Mouse (Mus musculus) limb, embryonic 13.5 days (tissue): Measurements from ENCODE around the gene Fam166a. TPM values are rescaled to one million over a fixed set of nuclear protein-coding genes. Genes with fewer than 3 reads are reported as not detected.

Experiments
- ATAC-seq: fragments of 200-750 bp; cut with Nextera tagmentation; 2 replicates; pipeline ENCODE4 v1.8.0; 2017; ENCODE audit warnings: low read depth, moderate number of reproducible peaks, moderate TSS enrichment; ENCODE audit not compliant: low FRiP score
- H3K27ac ChIP-seq: fragments of 300-500 bp; sonication (generic); 2 replicates; pipeline ENCODE4 v1.5.1; 2015; ENCODE audit warnings: inconsistent platforms, mild to moderate bottlenecking, moderate library complexity
- H3K27me3 ChIP-seq: fragments of 300-500 bp; sonication (generic); 2 replicates; pipeline ENCODE4 v1.6.1; 2015; ENCODE audit warnings: mild to moderate bottlenecking, inconsistent platforms
- H3K36me3 ChIP-seq: fragments of 300-500 bp; sonication (generic); 2 replicates; pipeline ENCODE4 v1.6.1; 2015; ENCODE audit warnings: inconsistent platforms, mild to moderate bottlenecking, moderate library complexity
- H3K4me1 ChIP-seq: fragments of 300-500 bp; sonication (generic); 2 replicates; pipeline ENCODE4 v1.6.1; 2015; ENCODE audit warnings: inconsistent platforms
- H3K4me2 ChIP-seq: fragments of 300-500 bp; sonication (generic); replicated peaks from 2 replicates; pipeline ENCODE4 v1.6.1; 2015; ENCODE audit warnings: inconsistent platforms, mild to moderate bottlenecking, moderate library complexity
- H3K4me3 ChIP-seq: fragments of 300-500 bp; sonication (generic); 2 replicates; pipeline ENCODE4 v1.5.1; 2015; ENCODE audit warnings: moderate library complexity, mild to moderate bottlenecking, inconsistent platforms
- H3K9ac ChIP-seq: fragments of 300-500 bp; sonication (generic); 2 replicates; pipeline ENCODE4 v1.6.1; 2015; ENCODE audit warnings: mild to moderate bottlenecking, inconsistent platforms
- H3K9me3 ChIP-seq: fragments of 300-500 bp; sonication (generic); 2 replicates; pipeline ENCODE4 v1.6.1; 2016; ENCODE audit warnings: inconsistent platforms
- WGBS: fragments of 180-500 bp; shearing (Covaris S2); methylation state at CpG from one replicate; pipeline ENCODE4 v1.1.7; 2015; 5-methylcytosine and 5-hydroxymethylcytosine counted together
- polyA plus RNA-seq: library from polyadenylated mRNA; unstranded; fragments of >200 nt; fragmentation: Nextera tagmentation; extraction: Ambion mirVana; gene quantifications from 2 replicates; pipeline ENCODE4 v1.2.1, GENCODE M21; 2015

The Fam166a gene
- polyA plus RNA-seq, 1 experiment from 2014 or later, result not detected

GRCm38 (mm10) chr2:25178285-25178972, 40.1 kb upstream of the Fam166a start:
- H3K4me2 ChIP-seq, result peak overlapping the region; percentile 35
- ATAC-seq, result no peak
- 18% methylated on average over 10 of the region's 10 CpGs for WGBS
- no peaks in the 10 kb centered on the region for H3K9me3 ChIP-seq
- no peaks in the 10 kb centered on the region for H3K36me3 ChIP-seq
- peak overlapping the region; percentile 11; the same call in 1 of the 2 replicates for H3K27ac ChIP-seq
- H3K9ac ChIP-seq, result peak overlapping the region; percentile 19; the same call in 1 of the 2 replicates
- no peak overlapping the region for H3K4me3 ChIP-seq
- H3K4me1 ChIP-seq, result peaks cover 58% of the 10 kb centered on the region
- peaks cover 57% of the 10 kb centered on the region for H3K27me3 ChIP-seq

GRCm38 (mm10) chr2:25179566-25180217, 38.9 kb upstream of the Fam166a start:
- no peak for ATAC-seq
- H3K4me2 ChIP-seq, result peak overlapping the region; percentile 86
- 9% methylated on average over 15 of the region's 15 CpGs for WGBS
- H3K9ac ChIP-seq, result no peak overlapping the region
- peaks cover 70% of the 10 kb centered on the region for H3K27me3 ChIP-seq
- H3K27ac ChIP-seq, result peak overlapping the region; percentile 29; the same call in 1 of the 2 replicates
- no peaks in the 10 kb centered on the region for H3K9me3 ChIP-seq
- H3K4me3 ChIP-seq, result peak overlapping the region; percentile 58
- peaks cover 58% of the 10 kb centered on the region for H3K4me1 ChIP-seq
- H3K36me3 ChIP-seq, result no peaks in the 10 kb centered on the region

GRCm38 (mm10) chr2:25180478-25180903, 38.1 kb upstream of the Fam166a start, which contains the start of gene Nrarp:
Gene Nrarp (plus strand): TSS chr2:25180758.
- H3K36me3 ChIP-seq, result no peaks in the 10 kb centered on the region
- peak within 1 kb of the TSS; percentile 58 for H3K4me3 ChIP-seq
- ATAC-seq, result peak; percentile 74
- under 1% methylated on average over 35 of the region's 35 CpGs for WGBS
- peak within 1 kb of the TSS; percentile 52; the same call in 1 of the 2 replicates for H3K27ac ChIP-seq
- H3K27me3 ChIP-seq, result peaks cover 78% of the 10 kb centered on the region
- peak within 1 kb of the TSS; percentile 62 for H3K9ac ChIP-seq
- H3K9me3 ChIP-seq, result no peaks in the 10 kb centered on the region
- H3K4me1 ChIP-seq, result peaks cover 61% of the 10 kb centered on the region
- H3K4me2 ChIP-seq, result peak within 1 kb of the TSS; percentile 86

GRCm38 (mm10) chr2:25180973-25181890, 37.3 kb upstream of the Fam166a start:
- Histone ChIP-seq H3K27me3 (peaks cover 79% of the 10 kb centered on the region), H3K4me1 (peaks cover 64% of the 10 kb centered on the region)

GRCm38 (mm10) chr2:25181891-25182397, 36.6 kb upstream of the Fam166a start:
- H3K27me3 ChIP-seq, result peaks cover 77% of the 10 kb centered on the region
- H3K4me1 ChIP-seq, result peaks cover 57% of the 10 kb centered on the region
- H3K4me2 ChIP-seq, result peak overlapping the region; percentile 86
- WGBS, result under 1% methylated on average over 17 of the region's 17 CpGs
- H3K27ac ChIP-seq, result no peak overlapping the region
- H3K9ac ChIP-seq, result peak overlapping the region; percentile 62
- no peaks in the 10 kb centered on the region for H3K9me3 ChIP-seq
- peak overlapping the region; percentile 58 for H3K4me3 ChIP-seq
- no peak for ATAC-seq
- H3K36me3 ChIP-seq, result no peaks in the 10 kb centered on the region

More at GRCm38 (mm10) chr2:25180973-25181890, 37.3 kb upstream of the Fam166a start:
- Histone ChIP-seq H3K4me2 (peak overlapping the region; percentile 86), H3K9ac (peak overlapping the region; percentile 62), H3K36me3 (no peaks in the 10 kb centered on the region), H3K27ac (peak overlapping the region; percentile 52; the same call in 1 of the 2 replicates), H3K4me3 (peak overlapping the region; percentile 58), H3K9me3 (no peaks in the 10 kb centered on the region)
- peak; percentile 26 for ATAC-seq
- under 1% methylated on average over 99 of the region's 100 CpGs for WGBS

- ATAC-seq, result no peak
- 26% methylated on average over 6 of the region's 6 CpGs for WGBS
- Histone ChIP-seq H3K36me3 (no peaks in the 10 kb centered on the region), H3K27ac (no peak overlapping the region), H3K4me2 (peak overlapping the region; percentile 86), H3K4me1 (peaks cover 50% of the 10 kb centered on the region), H3K27me3 (peaks cover 79% of the 10 kb centered on the region), H3K9me3 (no peaks in the 10 kb centered on the region), H3K4me3 (peak overlapping the region; percentile 58), H3K9ac (no peak overlapping the region)
These were observed 35.9 kb upstream of the Fam166a start for GRCm38 (mm10) chr2:25182664-25183063.

- Histone ChIP-seq H3K4me2 (peak overlapping the region; percentile 86), H3K9me3 (no peaks in the 10 kb centered on the region), H3K27me3 (peaks cover 74% of the 10 kb centered on the region), H3K4me3 (no peak overlapping the region), H3K36me3 (no peaks in the 10 kb centered on the region), H3K27ac (no peak overlapping the region), H3K4me1 (peaks cover 43% of the 10 kb centered on the region), H3K9ac (no peak overlapping the region)
- no peak for ATAC-seq
- WGBS, result 65% methylated on average over 2 of the region's 2 CpGs
These were observed 35.2 kb upstream of the Fam166a start for GRCm38 (mm10) chr2:25183336-25183735.

GRCm38 (mm10) chr2:25184496-25184895, 34.0 kb upstream of the Fam166a start:
- Histone ChIP-seq H3K4me1 (peaks cover 31% of the 10 kb centered on the region), H3K4me2 (no peak overlapping the region), H3K27me3 (peaks cover 64% of the 10 kb centered on the region), H3K9me3 (no peaks in the 10 kb centered on the region), H3K36me3 (no peaks in the 10 kb centered on the region), H3K9ac (no peak overlapping the region), H3K4me3 (no peak overlapping the region), H3K27ac (no peak overlapping the region)
- ATAC-seq, result no peak
- WGBS, result 89% methylated on average over 7 of the region's 7 CpGs

GRCm38 (mm10) chr2:25185625-25186574, 32.6 kb upstream of the Fam166a start:
- peaks cover 50% of the 10 kb centered on the region for H3K27me3 ChIP-seq
- ATAC-seq, result peak; percentile 77
- WGBS, result under 1% methylated on average over 64 of the region's 64 CpGs

GRCm38 (mm10) chr2:25186575-25186930, 32.0 kb upstream of the Fam166a start:
- Histone ChIP-seq H3K36me3 (no peaks in the 10 kb centered on the region), H3K9me3 (no peaks in the 10 kb centered on the region), H3K9ac (no peak overlapping the region), H3K4me2 (peak overlapping the region; percentile 89), H3K4me3 (0 out of 2 replicates have a peak overlapping the region, but pooled peaks have one; percentile 52), H3K4me1 (peaks cover 11% of the 10 kb centered on the region), H3K27me3 (peaks cover 43% of the 10 kb centered on the region), H3K27ac (no peak overlapping the region)
- 23% methylated on average over 5 of the region's 5 CpGs for WGBS
- no peak for ATAC-seq

More at GRCm38 (mm10) chr2:25185625-25186574, 32.6 kb upstream of the Fam166a start:
- peak overlapping the region; percentile 89 for H3K4me2 ChIP-seq
- H3K4me1 ChIP-seq, result peaks cover 17% of the 10 kb centered on the region
- no peaks in the 10 kb centered on the region for H3K36me3 ChIP-seq
- peak overlapping the region; percentile 70 for H3K9ac ChIP-seq
- no peak overlapping the region for H3K27ac ChIP-seq
- H3K9me3 ChIP-seq, result no peaks in the 10 kb centered on the region
- peak overlapping the region; percentile 52 for H3K4me3 ChIP-seq
